Mouse (Mus musculus) myocyte (in vitro differentiated cells): ENCODE data around the gene Sar1a.

ENCODE experiments used
- CEBPB ChIP-seq: IDR thresholded peaks from 2 replicates; pipeline ENCODE4 v1.6.1; 2011; ENCODE audit warnings: mild to moderate bottlenecking, moderate library complexity; ENCODE audit not compliant: poor library complexity, insufficient read depth, severe bottlenecking
- POLR2A ChIP-seq: IDR thresholded peaks from one replicate; pipeline ENCODE4 v1.6.1; 2011; ENCODE audit warnings: low read depth, mild to moderate bottlenecking, control low read depth, moderate library complexity; ENCODE audit not compliant: insufficient read length
- POLR2AphosphoS2 ChIP-seq: IDR thresholded peaks from one replicate; pipeline ENCODE4 v1.6.1; 2011; ENCODE audit warnings: low read depth, control low read depth; ENCODE audit not compliant: insufficient read length
- USF1 ChIP-seq: IDR thresholded peaks from one replicate; pipeline ENCODE4 v1.6.1; 2011; ENCODE audit warnings: low read depth, mild to moderate bottlenecking, control low read depth, moderate library complexity

DNA sequence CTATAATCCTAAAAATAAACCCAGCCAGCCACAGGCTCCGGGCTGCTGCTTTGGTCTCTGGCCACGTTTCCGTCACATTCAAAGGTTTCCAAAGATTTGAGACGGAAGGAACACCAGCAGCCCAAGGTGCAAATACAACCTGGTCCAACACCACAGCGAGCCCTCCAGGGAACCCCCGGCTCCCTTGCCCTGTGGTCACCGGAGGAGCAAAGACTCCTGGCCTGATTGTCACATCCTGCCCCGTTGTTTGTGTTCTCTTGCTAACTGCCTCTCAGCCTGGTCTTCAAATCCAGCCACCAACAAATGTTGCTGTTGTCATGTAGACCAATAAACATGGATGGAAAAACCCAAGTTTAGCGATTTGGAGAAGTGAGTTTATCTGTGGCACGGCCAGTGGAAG lies 47.7 kb upstream of the Sar1a start:
- TF ChIP-seq POLR2A (no peak), POLR2AphosphoS2 (no peak), USF1 (no peak), CEBPB (no peak)
